Mouse (Mus musculus) stomach, embryonic 15.5 days (tissue): Measurements from ENCODE around the gene Ptger1. TPM values are rescaled to one million over a fixed set of nuclear protein-coding genes. Genes with fewer than 3 reads are reported as not detected.
A peak's percentile ranks its signal among the peaks of the same experiment; 100 is the strongest.

Source experiments
- ATAC-seq: fragments of 200-750 bp; cut with Nextera tagmentation; 2 replicates; pipeline ENCODE4 v1.8.0; 2017; ENCODE audit warnings: low read depth, moderate number of reproducible peaks, moderate TSS enrichment; ENCODE audit not compliant: insufficient read depth, low FRiP score
- H3K27ac ChIP-seq: fragments of 300-500 bp; sonication (generic); 2 replicates; pipeline ENCODE4 v1.5.1; 2015; ENCODE audit warnings: mild to moderate bottlenecking, inconsistent platforms
- H3K27me3 ChIP-seq: fragments of 300-500 bp; sonication (generic); replicated peaks from 2 replicates; pipeline ENCODE4 v1.6.1; 2015; ENCODE audit warnings: inconsistent platforms
- H3K36me3 ChIP-seq: fragments of 300-500 bp; sonication (generic); 2 replicates; pipeline ENCODE4 v1.6.1; 2015; ENCODE audit warnings: inconsistent platforms
- H3K4me1 ChIP-seq: fragments of 300-500 bp; sonication (generic); 2 replicates; pipeline ENCODE4 v1.6.1; 2015; ENCODE audit warnings: inconsistent platforms
- H3K4me2 ChIP-seq: fragments of 300-500 bp; sonication (generic); 2 replicates; pipeline ENCODE4 v1.6.1; 2015; ENCODE audit warnings: mild to moderate bottlenecking, inconsistent platforms
- H3K4me3 ChIP-seq: fragments of 300-500 bp; sonication (generic); replicated peaks from 2 replicates; pipeline ENCODE4 v1.5.1; 2015; ENCODE audit warnings: inconsistent platforms
- H3K9ac ChIP-seq: fragments of 300-500 bp; sonication (generic); 2 replicates; pipeline ENCODE4 v1.6.1; 2015; ENCODE audit warnings: inconsistent platforms
- H3K9me3 ChIP-seq: fragments of 300-500 bp; sonication (generic); 2 replicates; pipeline ENCODE4 v1.6.1; 2016; ENCODE audit warnings: inconsistent platforms
- WGBS: fragments of 180-500 bp; shearing (Covaris S2); methylation state at CpG from one replicate; pipeline ENCODE4 v1.1.7; 2015; 5-methylcytosine and 5-hydroxymethylcytosine counted together
- polyA plus RNA-seq: library from polyadenylated mRNA; unstranded; fragments of >200 nt; fragmentation: Nextera tagmentation; extraction: Ambion mirVana; gene quantifications from 2 replicates; pipeline ENCODE4 v1.2.1, GENCODE M21; 2015

Ptger1 gene
- polyA plus RNA-seq, 1 experiment from 2014 or later = 4.4 TPM

GRCm38 (mm10) chr8:83660545-83660944 is 5.9 kb upstream of the Ptger1 start:
- ATAC-seq = 0 out of 2 replicates have a peak, but pooled peaks have one; percentile 3
- 20% methylated on average over 8 of the region's 8 CpGs for WGBS
- Histone ChIP-seq H3K4me3 (peak overlapping the region; percentile 23; the same call in 1 of the 2 replicates), H3K4me2 (peak overlapping the region; percentile 46), H3K4me1 (peaks cover 48% of the 10 kb centered on the region), H3K9me3 (no peaks in the 10 kb centered on the region), H3K36me3 (no peaks in the 10 kb centered on the region; the same call in none of the 2 replicates), H3K27me3 (no peaks in the 10 kb centered on the region), H3K27ac (peak overlapping the region; percentile 72), H3K9ac (no peak overlapping the region)

- no peaks in the 10 kb centered on the region for H3K9me3 ChIP-seq
- peaks cover 53% of the 10 kb centered on the region for H3K4me1 ChIP-seq
- ATAC-seq = peak; percentile 25; the same call in 1 of the 2 replicates
Measured at GRCm38 (mm10) chr8:83660995-83661680, 5.3 kb upstream of the Ptger1 start.

GRCm38 (mm10) chr8:83662421-83662826 is 4.1 kb upstream of the Ptger1 start:
- H3K27me3 ChIP-seq = no peaks in the 10 kb centered on the region
- no peaks in the 10 kb centered on the region for H3K9me3 ChIP-seq
- H3K4me1 ChIP-seq = peaks cover 66% of the 10 kb centered on the region
- H3K27ac ChIP-seq = peak overlapping the region; percentile 72
- WGBS = 4% methylated on average over 4 of the region's 4 CpGs
- ATAC-seq = peak; percentile 17; the same call in 1 of the 2 replicates
- H3K9ac ChIP-seq = no peak overlapping the region
- no peak overlapping the region for H3K4me3 ChIP-seq
- peak overlapping the region; percentile 46; the same call in 1 of the 2 replicates for H3K4me2 ChIP-seq
- no peaks in the 10 kb centered on the region; the same call in none of the 2 replicates for H3K36me3 ChIP-seq

More at GRCm38 (mm10) chr8:83660995-83661680, 5.3 kb upstream of the Ptger1 start:
- H3K4me2 ChIP-seq = peak overlapping the region; percentile 46
- H3K4me3 ChIP-seq = peak overlapping the region; percentile 23
- no peak overlapping the region for H3K9ac ChIP-seq
- no peaks in the 10 kb centered on the region for H3K27me3 ChIP-seq
- WGBS = 15% methylated on average over 22 of the region's 22 CpGs
- peak overlapping the region; percentile 72 for H3K27ac ChIP-seq
- H3K36me3 ChIP-seq = no peaks in the 10 kb centered on the region; the same call in none of the 2 replicates

DNA sequence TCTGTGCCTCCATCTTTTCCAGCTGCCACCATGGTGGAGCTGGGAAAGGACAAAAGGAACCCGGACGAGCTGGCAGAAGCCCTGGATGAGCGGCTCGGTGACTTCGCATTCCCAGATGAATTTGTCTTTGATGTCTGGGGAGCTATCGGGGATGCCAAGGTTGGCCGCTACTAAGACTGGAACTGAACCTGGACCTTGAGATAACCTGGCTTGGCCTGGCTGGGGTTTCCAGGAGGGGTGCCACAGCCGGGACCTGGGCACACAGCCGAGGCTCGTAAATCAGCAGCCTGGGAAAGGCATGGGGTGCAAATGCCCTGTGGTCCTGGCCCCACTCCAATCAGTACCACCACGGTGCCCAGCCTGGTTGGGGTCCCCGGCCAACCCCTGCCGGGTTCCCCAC is 2.4 kb upstream of the Ptger1 start:
- Histone ChIP-seq H3K27ac (peak overlapping the region; percentile 86; the same call in 1 of the 2 replicates), H3K36me3 (no peaks in the 10 kb centered on the region; the same call in none of the 2 replicates), H3K27me3 (no peaks in the 10 kb centered on the region), H3K9ac (no peak overlapping the region), H3K4me1 (peaks cover 82% of the 10 kb centered on the region), H3K4me3 (no peak overlapping the region), H3K4me2 (no peak overlapping the region), H3K9me3 (no peaks in the 10 kb centered on the region)
- 87% methylated on average over 13 of the region's 13 CpGs for WGBS
- no peak for ATAC-seq

DNA sequence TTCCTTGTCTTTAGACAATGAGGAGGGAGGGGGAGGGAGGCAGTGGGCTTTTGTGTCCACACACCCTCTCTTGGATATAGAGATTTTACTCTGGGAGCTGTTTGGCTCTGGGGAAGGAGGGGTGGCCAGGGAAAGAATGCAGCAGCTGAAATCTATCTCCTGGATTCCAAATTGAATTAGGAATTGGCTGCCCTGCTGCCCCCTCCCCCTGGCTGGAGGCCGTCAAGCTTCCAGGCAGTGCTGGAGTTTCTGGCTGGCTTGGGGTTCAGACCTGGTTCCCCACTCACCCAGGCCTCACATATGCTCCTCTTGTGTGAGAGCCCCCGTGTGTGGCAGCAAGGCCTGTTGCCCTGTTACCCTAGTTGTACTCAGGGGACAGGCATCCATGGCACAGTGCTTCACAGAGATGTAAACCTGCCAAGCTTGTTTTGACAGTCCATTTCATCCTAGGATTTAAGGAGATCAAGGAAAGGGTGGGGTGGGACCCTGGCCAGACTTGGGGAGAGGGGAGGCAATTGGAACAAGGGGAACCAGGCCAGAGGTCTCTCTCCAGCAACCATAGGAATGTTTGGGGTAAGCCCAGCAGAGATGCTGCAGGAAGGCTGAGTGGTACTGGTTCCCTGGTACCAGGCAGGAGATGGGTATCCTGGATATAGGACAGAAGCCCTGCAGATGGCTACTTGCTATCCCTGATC is 1.4 kb upstream of the Ptger1 start:
- Histone ChIP-seq H3K36me3 (peaks cover 3% of the 10 kb centered on the region), H3K9me3 (no peaks in the 10 kb centered on the region), H3K4me2 (0 out of 2 replicates have a peak overlapping the region, but pooled peaks have one; percentile 16), H3K27me3 (no peaks in the 10 kb centered on the region), H3K4me1 (peaks cover 78% of the 10 kb centered on the region), H3K27ac (peak overlapping the region; percentile 86), H3K4me3 (no peak overlapping the region), H3K9ac (no peak overlapping the region)
- ATAC-seq = no peak
- WGBS = 20% methylated on average over 2 of the region's 2 CpGs

DNA sequence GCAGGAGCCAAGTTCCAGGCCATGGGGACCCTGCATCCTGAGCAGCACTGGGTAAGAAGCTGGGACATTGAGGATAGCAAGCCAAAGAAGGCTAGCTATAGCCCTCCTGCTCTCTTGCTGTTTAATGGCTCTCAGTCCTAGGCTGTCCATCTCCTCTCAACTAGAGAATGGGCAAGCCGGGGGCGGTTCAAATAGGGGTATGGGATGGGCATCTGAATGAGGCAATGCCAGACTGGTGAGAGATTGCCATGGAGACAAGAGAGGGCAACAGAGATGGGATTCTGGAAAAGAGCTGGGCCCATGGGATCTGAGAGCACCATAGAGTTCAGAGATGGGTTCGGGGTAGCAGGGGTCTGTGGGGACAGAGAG is 372 bp downstream of the Ptger1 start:
- 85% methylated on average over 3 of the region's 3 CpGs for WGBS
- no peak; the same call in 1 of the 2 replicates for ATAC-seq
- H3K4me2 ChIP-seq = peak overlapping the region; percentile 75
- no peaks in the 10 kb centered on the region for H3K27me3 ChIP-seq
- no peaks in the 10 kb centered on the region for H3K9me3 ChIP-seq
- H3K4me1 ChIP-seq = peaks cover 60% of the 10 kb centered on the region
- peaks cover 15% of the 10 kb centered on the region for H3K36me3 ChIP-seq
- no peak overlapping the region for H3K9ac ChIP-seq
- H3K27ac ChIP-seq = peak overlapping the region; percentile 86
- H3K4me3 ChIP-seq = peak overlapping the region; percentile 20

- Histone ChIP-seq H3K27me3 (no peaks in the 10 kb centered on the region), H3K4me1 (peaks cover 54% of the 10 kb centered on the region), H3K4me2 (peak overlapping the region; percentile 75), H3K36me3 (peaks cover 21% of the 10 kb centered on the region), H3K4me3 (peak overlapping the region; percentile 35; the same call in 1 of the 2 replicates), H3K9me3 (no peaks in the 10 kb centered on the region), H3K9ac (no peak overlapping the region), H3K27ac (no peak overlapping the region; the same call in 1 of the 2 replicates)
- ATAC-seq = no peak
- WGBS = 72% methylated on average over 10 of the region's 10 CpGs
Measured at GRCm38 (mm10) chr8:83667526-83667925, 1.0 kb downstream of the Ptger1 start.

DNA sequence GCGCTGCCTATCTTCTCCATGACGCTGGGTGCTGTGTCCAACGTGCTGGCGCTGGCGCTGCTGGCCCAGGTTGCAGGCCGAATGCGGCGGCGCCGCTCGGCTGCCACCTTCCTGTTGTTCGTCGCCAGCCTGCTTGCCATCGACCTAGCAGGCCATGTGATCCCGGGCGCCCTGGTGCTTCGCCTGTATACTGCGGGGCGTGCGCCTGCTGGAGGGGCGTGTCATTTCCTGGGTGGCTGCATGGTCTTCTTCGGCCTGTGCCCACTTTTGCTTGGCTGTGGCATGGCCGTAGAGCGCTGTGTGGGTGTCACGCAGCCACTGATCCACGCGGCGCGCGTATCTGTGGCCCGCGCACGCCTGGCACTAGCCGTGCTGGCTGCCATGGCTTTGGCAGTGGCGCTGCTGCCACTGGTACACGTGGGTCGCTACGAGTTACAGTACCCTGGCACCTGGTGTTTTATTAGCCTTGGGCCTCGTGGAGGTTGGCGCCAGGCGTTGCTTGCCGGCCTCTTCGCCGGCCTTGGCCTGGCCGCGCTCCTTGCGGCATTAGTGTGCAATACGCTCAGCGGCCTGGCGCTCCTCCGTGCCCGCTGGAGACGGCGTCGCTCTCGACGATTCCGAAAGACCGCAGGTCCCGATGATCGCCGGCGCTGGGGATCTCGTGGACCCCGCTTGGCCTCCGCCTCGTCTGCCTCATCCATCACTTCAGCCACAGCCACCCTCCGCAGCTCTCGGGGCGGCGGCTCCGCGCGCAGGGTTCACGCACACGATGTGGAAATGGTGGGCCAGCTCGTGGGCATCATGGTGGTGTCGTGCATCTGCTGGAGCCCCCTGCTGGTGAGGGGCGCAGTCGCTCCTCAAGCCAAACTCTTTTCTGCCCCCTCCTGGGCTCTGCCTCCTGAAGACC is 1.8 kb downstream of the Ptger1 start:
- H3K4me2 ChIP-seq = peak overlapping the region; percentile 75
- peaks cover 21% of the 10 kb centered on the region for H3K36me3 ChIP-seq
- H3K27ac ChIP-seq = no peak overlapping the region
- H3K4me3 ChIP-seq = peak overlapping the region; percentile 35
- 0 out of 2 replicates have a peak overlapping the region, but pooled peaks have one; percentile 2 for H3K9ac ChIP-seq
- WGBS = 26% methylated on average over 80 of the region's 80 CpGs
- H3K27me3 ChIP-seq = no peaks in the 10 kb centered on the region
- peaks cover 49% of the 10 kb centered on the region for H3K4me1 ChIP-seq
- H3K9me3 ChIP-seq = no peaks in the 10 kb centered on the region
- peak; percentile 16; the same call in 1 of the 2 replicates for ATAC-seq

DNA sequence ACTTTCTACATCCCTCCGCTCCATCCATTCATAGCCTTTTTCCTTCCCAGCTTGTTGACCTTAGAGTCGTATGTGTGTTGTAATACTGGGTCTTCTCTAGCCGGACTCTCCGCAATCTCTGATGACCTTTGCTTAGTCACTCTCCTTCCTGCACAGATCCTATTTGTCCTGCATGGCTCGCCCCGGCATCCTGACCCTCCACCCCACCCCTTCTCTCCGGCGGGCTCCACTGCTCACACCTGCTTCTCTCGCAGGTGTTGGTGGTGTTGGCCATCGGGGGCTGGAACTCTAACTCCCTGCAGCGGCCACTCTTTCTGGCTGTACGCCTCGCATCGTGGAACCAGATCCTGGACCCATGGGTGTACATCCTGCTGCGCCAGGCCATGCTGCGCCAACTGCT is 2.5 kb downstream of the Ptger1 start:
- 74% methylated on average over 16 of the region's 16 CpGs for WGBS
- Histone ChIP-seq H3K9me3 (no peaks in the 10 kb centered on the region), H3K4me1 (peaks cover 49% of the 10 kb centered on the region), H3K4me3 (no peak overlapping the region; the same call in 1 of the 2 replicates), H3K4me2 (peak overlapping the region; percentile 75), H3K27me3 (no peaks in the 10 kb centered on the region), H3K9ac (no peak overlapping the region), H3K27ac (no peak overlapping the region), H3K36me3 (peaks cover 21% of the 10 kb centered on the region)
- ATAC-seq = no peak

GRCm38 (mm10) chr8:83672936-83673335 is 6.5 kb downstream of the Ptger1 start:
- WGBS = 68% methylated on average over 5 of the region's 5 CpGs
- Histone ChIP-seq H3K4me2 (no peak overlapping the region), H3K9ac (no peak overlapping the region), H3K36me3 (peaks cover 27% of the 10 kb centered on the region), H3K4me1 (peaks cover 11% of the 10 kb centered on the region), H3K9me3 (no peaks in the 10 kb centered on the region), H3K4me3 (no peak overlapping the region), H3K27ac (no peak overlapping the region), H3K27me3 (no peaks in the 10 kb centered on the region)
- no peak for ATAC-seq

DNA sequence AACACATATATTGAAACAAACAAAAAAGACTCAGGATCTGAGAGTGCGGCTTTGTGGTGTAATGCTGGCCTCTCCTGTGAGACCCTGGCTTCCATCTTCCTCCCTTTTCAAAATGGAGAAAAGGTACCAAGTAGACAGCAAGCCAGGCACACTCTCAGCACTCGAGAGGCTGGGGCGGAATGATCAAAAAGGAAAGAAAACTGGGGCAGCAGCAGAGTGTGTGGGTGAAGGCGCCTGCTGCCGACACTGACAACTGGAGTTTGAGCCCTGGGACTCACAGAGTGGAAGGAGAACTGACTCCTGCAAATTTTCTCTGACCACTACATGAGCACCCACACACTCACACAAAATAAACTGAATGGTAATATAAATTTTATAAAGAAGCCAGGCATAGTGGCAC is 8.0 kb downstream of the Ptger1 start:
- Histone ChIP-seq H3K36me3 (peaks cover 41% of the 10 kb centered on the region), H3K4me3 (no peak overlapping the region), H3K4me2 (no peak overlapping the region), H3K9me3 (no peaks in the 10 kb centered on the region), H3K27me3 (no peaks in the 10 kb centered on the region), H3K27ac (no peak overlapping the region), H3K9ac (no peak overlapping the region), H3K4me1 (no peaks in the 10 kb centered on the region)
- 93% methylated on average over 5 of the region's 5 CpGs for WGBS
- ATAC-seq = no peak
